Mouse (Mus musculus): ENCODE results near the gene Oprl1.

Gene Oprl1

GRCm38 (mm10) chr2:181714903-181715326 is at the start of gene Oprl1:
Gene Oprl1, plus strand, starts transcription at chr2:181715016.
- DNase-seq = no peak

GRCm38 (mm10) chr2:181670285-181670912 is 44.4 kb upstream of the Oprl1 start:
- DNase-seq = peak; percentile 22 to 51

- no peak for DNase-seq
These were observed 43.9 kb upstream of the Oprl1 start for GRCm38 (mm10) chr2:181670913-181671311.

GRCm38 (mm10) chr2:181671326-181671725 is 43.5 kb upstream of the Oprl1 start, which contains the start of gene Sox18:
Gene Sox18, minus strand, starts transcription at chr2:181671640.
- DNase-seq = peak; percentile 75 to 83

GRCm38 (mm10) chr2:181671984-181672383 is 42.8 kb upstream of the Oprl1 start:
- no peak for DNase-seq

GRCm38 (mm10) chr2:181673501-181673900 is 41.3 kb upstream of the Oprl1 start:
- DNase-seq = peak; percentile 10 to 16

GRCm38 (mm10) chr2:181674934-181675333 is 39.9 kb upstream of the Oprl1 start:
- DNase-seq = no peak

- DNase-seq = peak; percentile 88 to 90
These were observed 39.4 kb upstream of the Oprl1 start for GRCm38 (mm10) chr2:181675454-181675853.

GRCm38 (mm10) chr2:181676424-181676823 is 38.4 kb upstream of the Oprl1 start:
- DNase-seq = peak; percentile 17 to 54

- peak; percentile 71 to 76 for DNase-seq
These were observed 37.6 kb upstream of the Oprl1 start for GRCm38 (mm10) chr2:181677096-181677754.

- DNase-seq = peak; percentile 64 to 67
These were observed 37.1 kb upstream of the Oprl1 start for GRCm38 (mm10) chr2:181677755-181678098.

- peak; percentile 88 to 90 for DNase-seq
These were observed 36.0 kb upstream of the Oprl1 start for GRCm38 (mm10) chr2:181678780-181679179.

GRCm38 (mm10) chr2:181679951-181680715 is 34.7 kb upstream of the Oprl1 start, which contains the start of gene Tcea2:
Gene Tcea2, plus strand, starts transcription at chr2:181680310.
- DNase-seq = peak; percentile 80 to 83

- DNase-seq = no peak
These were observed 34.1 kb upstream of the Oprl1 start for GRCm38 (mm10) chr2:181680716-181681117.

- no peak for DNase-seq
These were observed 32.8 kb upstream of the Oprl1 start for GRCm38 (mm10) chr2:181681978-181682377.

GRCm38 (mm10) chr2:181683381-181683780 is 31.4 kb upstream of the Oprl1 start:
- no peak for DNase-seq

- DNase-seq = no peak
These were observed 30.1 kb upstream of the Oprl1 start for GRCm38 (mm10) chr2:181684713-181685112.

GRCm38 (mm10) chr2:181685686-181686085 is 29.1 kb upstream of the Oprl1 start:
- DNase-seq = no peak

- no peak for DNase-seq
These were observed 27.2 kb upstream of the Oprl1 start for GRCm38 (mm10) chr2:181687586-181687985.

GRCm38 (mm10) chr2:181689466-181690160 is 25.2 kb upstream of the Oprl1 start:
- DNase-seq = no peak

GRCm38 (mm10) chr2:181691083-181691482 is 23.7 kb upstream of the Oprl1 start:
- DNase-seq = no peak

GRCm38 (mm10) chr2:181691571-181691970 is 23.2 kb upstream of the Oprl1 start:
- no peak for DNase-seq

- DNase-seq = no peak
These were observed 22.5 kb upstream of the Oprl1 start for GRCm38 (mm10) chr2:181692304-181692703.

All from kidney, postnatal 36 days (tissue).